Mouse (Mus musculus) urinary bladder, adult 18-20 months (tissue): ENCODE measurements around the gene Pex14.

ENCODE experiments used
- DNase-seq, 2 experiments: peaks; one replicate each; pipeline ENCODE4 v3.0.0; 2022; ENCODE audit warnings: low spot score in 2 of 2, mixed read lengths in 2 of 2

Pex14 gene

DNA sequence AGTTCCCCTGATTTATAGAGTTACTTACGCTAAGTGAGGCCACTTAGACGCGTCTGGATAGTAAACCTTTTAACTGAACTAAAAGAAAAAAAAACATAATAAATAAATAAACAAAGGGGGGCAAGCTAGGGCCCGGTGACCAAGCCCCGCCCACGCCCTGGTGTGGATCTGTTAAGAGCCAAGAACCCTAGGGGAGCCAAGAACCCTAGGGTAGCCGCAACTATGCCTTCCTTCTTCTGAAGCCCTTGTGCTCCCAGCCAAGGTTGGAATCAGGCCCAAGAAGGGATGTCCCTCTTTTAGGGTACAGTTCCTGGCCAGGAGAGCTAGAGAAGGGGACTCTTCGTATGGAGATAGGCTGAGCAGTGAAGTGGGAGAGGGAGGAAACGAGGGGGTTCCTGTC is 176.3 kb downstream of the Pex14 start:
- no peak for DNase-seq

DNA sequence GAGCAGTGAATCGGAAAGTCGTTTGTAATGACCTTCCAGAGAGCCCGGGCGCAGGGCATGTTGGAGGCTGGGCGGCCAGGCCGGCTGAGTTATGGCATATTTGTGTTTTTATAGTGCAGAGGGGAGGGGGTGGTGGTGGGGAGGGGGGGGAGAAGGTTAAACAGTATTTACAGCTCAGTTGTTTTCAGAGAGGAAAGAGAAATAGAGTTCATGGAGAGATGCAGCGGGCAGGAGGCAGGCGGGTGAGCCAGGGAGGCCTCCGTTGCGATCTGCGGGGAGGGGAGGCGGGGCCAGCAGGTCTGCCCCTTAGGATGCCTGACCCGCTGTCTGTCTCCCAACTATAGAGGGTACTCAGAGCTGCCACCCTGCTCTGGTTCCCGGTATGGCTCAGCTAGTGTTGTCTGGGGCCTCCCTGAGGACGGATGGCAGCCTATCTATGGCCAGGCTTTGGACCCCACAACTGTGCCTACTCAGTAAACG is 177.4 kb downstream of the Pex14 start:
- DNase-seq = no peak

DNA sequence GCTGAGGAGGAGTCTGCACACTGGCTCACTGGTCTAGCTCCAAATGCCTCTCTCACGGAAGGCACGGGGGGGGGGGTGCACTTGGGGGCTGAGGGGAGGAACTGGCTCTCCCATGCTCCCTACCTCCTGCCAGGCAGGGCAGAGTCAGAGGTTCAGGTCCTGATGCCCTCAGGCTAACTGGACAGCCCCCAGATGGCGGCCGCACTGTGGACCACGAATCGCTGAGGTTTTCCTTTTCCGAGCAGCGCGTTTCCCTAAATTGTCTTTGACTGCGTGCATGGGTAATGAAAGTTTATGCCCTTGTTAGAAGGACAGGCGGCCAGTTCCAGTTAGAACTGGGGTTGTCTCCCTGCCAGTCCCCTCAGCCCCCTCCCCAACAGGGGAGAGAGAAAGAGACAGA is 179.1 kb downstream of the Pex14 start:
- DNase-seq = no peak

DNA sequence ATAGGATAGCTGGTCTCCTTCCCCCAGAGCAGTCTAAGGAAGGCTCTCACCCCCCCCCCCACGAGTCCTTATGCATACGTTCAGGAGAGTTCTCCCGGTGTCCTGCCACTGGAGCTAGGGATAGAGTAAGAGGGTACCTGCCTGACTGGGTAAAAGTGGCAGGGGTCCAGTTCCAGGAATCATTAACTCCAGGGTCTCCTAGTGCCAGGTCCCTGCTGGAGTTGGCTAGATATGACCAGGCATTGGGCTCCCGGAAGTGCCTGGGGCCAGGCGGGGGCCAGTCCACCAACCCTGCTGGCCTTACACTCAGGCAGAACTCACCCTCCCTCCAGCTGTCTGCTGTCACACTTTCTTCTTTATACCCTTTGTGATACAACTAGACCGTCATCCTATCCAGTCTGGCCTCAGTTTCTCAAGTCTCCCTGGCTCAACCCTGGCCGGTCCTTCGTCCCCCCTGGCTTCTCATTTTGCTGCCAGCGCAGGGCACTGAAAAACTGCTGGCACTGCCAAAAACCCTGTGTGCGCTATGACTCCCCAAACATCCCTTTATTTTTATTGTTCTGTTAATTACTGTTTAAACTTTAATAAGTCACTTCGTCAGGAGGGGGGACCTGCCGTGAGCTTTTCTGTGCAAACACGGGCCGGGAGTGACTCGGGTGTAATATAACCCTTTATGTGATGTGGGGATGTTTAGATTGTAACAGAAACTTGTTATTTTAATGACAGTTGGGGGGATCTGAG is 180.8 kb downstream of the Pex14 start:
- no peak for DNase-seq

DNA sequence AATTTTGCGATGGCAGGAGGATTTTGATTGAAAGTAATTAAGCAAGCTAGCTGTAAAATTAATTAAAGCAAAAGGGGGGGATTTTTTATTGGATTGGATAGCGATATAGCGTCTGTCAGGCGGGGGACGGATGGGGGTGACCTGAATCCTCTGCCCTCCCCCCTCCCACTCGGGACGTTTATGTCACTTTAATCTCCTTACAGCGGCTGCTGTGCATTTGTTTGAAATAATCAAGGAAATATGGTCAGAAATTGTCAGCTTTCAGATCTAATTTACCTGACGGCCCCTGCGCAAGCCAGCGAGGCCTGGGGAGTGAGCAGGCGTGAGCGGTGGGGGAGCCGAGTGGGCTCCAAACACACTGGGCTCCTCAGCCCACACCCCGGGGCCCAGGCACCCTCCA is 183.8 kb downstream of the Pex14 start:
- no peak for DNase-seq

DNA sequence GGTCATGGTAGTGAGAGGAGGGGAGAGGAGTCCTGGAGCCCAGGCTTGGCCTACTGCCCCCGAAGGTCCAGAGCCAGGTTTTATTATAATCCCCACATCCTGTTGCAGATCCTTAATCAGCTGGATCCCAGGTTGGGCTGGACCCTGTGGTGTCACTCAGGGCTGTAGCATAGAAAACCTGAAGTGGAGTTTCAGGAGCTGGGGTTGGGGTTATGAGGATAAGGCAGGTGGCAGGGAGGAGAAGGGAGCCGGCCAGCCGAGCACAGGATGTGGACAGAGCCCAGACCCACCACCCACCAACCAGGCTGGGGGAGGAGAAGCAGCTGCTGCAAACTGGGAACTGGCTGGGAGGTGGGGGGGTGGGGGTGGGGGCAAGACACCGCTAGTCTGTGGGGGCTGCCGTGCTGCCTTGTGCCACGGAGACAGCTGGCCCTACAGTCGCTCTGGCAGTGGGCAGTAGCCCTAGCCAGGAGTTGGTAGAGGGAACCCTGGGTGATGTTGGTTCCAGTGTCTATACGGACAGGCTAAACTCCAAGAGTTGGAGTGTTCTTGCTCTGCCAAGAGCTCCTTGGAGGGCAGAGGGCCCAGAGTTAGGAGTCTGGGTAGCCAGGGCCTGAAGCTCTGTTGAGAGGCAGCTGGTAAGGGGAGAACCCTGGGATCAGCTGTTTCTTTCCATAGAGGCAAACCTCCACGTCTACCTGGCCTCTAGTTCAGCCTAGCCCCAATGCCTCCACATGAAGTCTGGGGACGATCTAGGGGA is 184.6 kb downstream of the Pex14 start:
- no peak for DNase-seq

DNA sequence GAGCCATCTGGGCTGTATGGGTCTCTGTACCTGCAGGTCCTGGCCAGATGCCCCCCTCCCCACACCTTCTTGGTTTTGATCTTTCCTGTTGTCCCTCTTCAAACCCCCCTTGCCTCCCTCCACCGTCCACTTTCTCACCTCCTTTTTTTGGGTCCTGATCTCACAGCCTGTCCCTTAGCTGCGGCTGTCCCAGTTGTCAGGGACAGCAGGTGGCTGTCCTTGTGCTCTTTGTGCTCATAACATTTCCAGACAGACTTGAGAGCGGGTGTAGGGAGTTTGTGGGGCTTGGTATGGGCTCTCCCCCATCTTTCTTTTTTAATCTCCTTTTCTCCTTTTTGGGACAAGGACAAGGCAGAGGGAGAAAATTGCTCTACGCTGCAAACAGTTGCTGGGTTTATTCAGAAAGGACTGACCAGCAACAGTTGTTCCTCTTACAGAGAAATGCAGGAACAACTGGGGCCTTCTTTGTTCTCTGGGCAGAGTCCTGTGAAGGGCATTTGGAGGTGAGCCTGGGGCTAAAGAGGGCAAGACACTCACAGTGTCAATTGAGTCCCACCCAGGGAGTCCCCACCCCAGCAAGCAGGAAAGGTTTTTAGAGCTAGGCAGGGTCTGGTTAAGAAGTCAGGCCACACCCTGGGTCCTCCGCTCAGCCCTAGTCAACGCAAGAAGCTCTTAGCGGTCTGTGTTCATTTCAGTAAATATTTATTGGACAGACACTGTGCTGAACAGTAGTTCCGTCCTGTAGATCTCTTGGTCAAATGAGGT is 186.7 kb downstream of the Pex14 start:
- no peak for DNase-seq

DNA sequence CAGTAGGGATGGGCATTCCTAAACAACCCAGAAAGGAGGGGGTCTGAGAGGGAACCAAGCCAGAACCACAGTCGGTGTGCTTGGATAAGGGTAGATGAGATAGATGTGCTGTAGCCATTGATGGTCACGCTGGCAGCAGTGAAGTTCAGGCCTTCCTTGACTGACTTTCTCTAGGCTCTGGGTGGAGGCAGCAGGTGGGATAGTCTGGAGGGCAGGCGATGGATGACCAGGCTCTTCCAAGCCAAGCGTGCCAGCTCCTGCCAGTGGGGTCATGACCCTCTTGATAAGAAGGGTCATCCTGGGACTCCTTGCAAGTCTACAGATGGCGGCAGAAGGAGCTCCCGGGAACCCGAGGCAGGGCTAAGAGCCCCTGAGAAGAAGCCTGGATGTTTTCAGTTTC is 187.5 kb downstream of the Pex14 start:
- DNase-seq = no peak
